Mouse (Mus musculus) lung, adult 2 months (tissue): ENCODE measurements at regions not wholly inside any gene's neighbourhood (a gene's known extent, or its start where the extent isn't known, plus 50 kb on each side); places are given as distances from the start of the nearest gene placed in this dataset.

Experiments used
- DNase-seq: peaks from one replicate; pipeline ENCODE4 v3.0.0; 2022
- H3K4me1 ChIP-seq: fragments of 200-500 bp; 2 replicates; pipeline ENCODE4 v1.6.1; 2011; ENCODE audit warnings: low read length; ENCODE audit not compliant: control insufficient read depth, insufficient read depth
- H3K4me3 ChIP-seq: fragments of 200-500 bp; replicated peaks from 2 replicates; pipeline ENCODE3; 2011; ENCODE audit warnings: low read depth, mild to moderate bottlenecking, control low read depth, low read length; ENCODE audit errors: extremely low read depth
- CTCF ChIP-seq: fragments of 200-500 bp; IDR thresholded peaks from 2 replicates; pipeline ENCODE4 v1.5.1; 2011; ENCODE audit warnings: mild to moderate bottlenecking, low read length, control low read depth; ENCODE audit not compliant: insufficient read depth
- POLR2A ChIP-seq: fragments of 200-500 bp; IDR thresholded peaks from 2 replicates; pipeline ENCODE4 v1.6.1; 2011; ENCODE audit warnings: low read depth, mild to moderate bottlenecking, control low read depth, low read length, borderline replicate concordance; ENCODE audit errors: extremely low read depth
- WGBS: fragments of 180-500 bp; shearing (Covaris S2); methylation state at CpG from one replicate; pipeline ENCODE4 v1.1.7; 2018; 5-methylcytosine and 5-hydroxymethylcytosine counted together

DNA sequence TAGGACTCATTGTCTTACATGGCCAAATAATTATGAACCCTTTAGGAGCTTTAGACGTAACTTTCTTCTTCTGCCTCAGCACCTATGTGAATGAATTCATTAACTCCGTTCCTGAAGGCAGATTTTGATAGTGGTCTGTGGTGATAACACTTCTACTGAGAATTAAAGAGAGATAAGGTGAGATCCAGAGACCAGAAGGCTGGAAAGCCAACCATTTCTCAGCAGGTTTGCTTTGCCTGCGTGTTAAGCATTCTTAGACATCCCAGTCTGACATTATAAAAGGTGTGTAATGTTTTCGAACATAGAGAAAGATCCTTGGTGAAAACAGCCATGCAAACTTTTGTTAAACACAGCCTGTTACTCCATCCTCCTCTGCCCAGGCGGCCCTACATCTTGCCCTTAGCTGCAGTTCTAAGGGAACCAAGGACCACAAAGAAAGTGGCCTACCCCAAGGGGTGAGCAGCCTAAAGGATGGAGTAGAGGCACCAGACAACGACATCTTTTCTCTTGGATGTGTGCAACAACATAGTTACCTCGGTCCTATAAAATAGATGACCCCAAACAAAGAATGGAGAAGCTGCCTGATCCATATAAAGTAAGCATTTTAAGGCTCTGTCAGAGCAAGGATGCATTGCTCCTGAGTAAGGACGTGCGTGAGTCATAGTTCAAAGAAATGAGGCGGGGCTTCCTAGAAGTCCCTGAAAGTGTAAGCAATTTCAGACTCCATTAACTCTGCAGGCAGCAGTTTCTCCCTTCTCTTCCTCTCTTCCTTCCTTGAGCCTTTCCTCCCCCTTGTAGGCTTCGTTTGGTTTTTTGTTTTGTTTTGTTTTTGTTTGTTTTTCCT is 55.1 kb upstream of the Xpr1 start:
- DNase-seq = no peak
- no peak for TF ChIP-seq CTCF
- no peak for TF ChIP-seq POLR2A
- WGBS = 58% methylated on average over 11 of the region's 11 CpGs
- Histone ChIP-seq H3K4me3 (no peak overlapping the region), H3K4me1 (no peaks in the 10 kb centered on the region; the same call in 1 of the 2 replicates)

DNA sequence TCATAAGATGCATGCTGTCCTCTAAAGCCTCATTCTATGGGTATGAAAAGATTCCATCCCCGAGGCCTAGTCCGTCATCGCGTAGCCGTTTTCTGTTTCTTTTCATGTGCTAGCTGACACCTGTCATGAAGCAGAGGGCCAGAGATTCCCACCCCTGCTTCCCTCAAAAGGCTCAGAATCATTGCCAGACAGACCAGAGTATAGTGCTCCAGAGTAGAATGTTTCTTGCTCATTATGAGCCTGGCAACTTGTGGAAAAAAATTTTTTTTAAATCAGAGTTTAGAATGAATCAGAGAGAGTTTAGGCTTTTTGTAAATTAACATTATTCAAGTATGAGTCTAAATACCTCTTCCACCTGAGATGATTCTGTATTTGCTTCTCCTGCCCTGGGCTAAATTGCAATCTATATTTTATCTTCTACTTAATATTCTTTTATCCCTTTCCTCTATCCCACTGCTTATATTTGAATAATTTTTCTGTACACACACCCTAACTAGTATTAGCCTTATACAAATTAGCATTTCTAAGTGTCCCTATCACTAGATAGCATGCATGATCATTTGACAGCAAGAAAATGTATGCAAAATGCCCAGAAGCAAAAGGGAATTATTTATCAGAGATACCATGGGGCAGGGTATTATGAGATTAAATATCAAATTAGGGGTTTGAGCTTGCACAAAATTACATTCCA is 55.9 kb upstream of the Xpr1 start:
- TF ChIP-seq POLR2A (no peak), CTCF (no peak)

DNA sequence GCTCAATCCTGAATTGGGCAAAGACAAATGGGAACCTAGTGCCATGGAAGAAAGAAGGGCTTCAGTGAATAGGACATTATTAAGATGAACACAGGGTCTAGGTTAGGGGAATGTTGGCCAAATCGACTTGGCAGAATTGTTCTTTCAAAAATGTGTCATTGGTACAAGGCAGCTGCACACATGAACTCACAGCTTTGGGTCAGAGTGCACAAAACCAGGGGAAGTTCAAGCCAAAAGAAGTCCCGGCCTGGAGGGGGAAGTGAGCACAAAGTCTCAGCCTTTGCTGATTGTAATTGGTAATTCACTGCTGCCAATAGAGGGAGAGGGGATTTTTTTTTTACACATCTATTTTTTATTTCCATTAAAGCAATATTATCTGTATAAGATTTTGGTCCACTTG is 57.8 kb upstream of the Xpr1 start:
- no peaks in the 10 kb centered on the region; the same call in 1 of the 2 replicates for H3K4me1 ChIP-seq
- TF ChIP-seq CTCF (no peak), POLR2A (no peak)
- WGBS = 41% methylated on average over 2 of the region's 2 CpGs
- no peak for DNase-seq
- H3K4me3 ChIP-seq = no peak overlapping the region

More for the DNA sequence above, 55.9 kb upstream of the Xpr1 start:
- Histone ChIP-seq H3K4me3 (no peak overlapping the region), H3K4me1 (no peaks in the 10 kb centered on the region; the same call in 1 of the 2 replicates)
- DNase-seq = no peak
- 61% methylated on average over 5 of the region's 5 CpGs for WGBS

- no peaks in the 10 kb centered on the region; the same call in 1 of the 2 replicates for H3K4me1 ChIP-seq
- TF ChIP-seq POLR2A (no peak), CTCF (no peak)
- 71% methylated on average over 3 of the region's 3 CpGs for WGBS
- DNase-seq = no peak
- H3K4me3 ChIP-seq = no peak overlapping the region
Measured at GRCm38 (mm10) chr1:155476237-155476636, 59.0 kb upstream of the Xpr1 start.

- 33% methylated on average over 9 of the region's 9 CpGs for WGBS
- no peak for DNase-seq
- Histone ChIP-seq H3K4me1 (peaks cover 2% of the 10 kb centered on the region; the same call in 1 of the 2 replicates), H3K4me3 (no peak overlapping the region)
- TF ChIP-seq CTCF (no peak), POLR2A (no peak)
Measured at GRCm38 (mm10) chr1:155482148-155482547, 64.9 kb upstream of the Xpr1 start.

GRCm38 (mm10) chr1:155482760-155483159 is 65.5 kb upstream of the Xpr1 start:
- TF ChIP-seq POLR2A = no peak
- no peak for TF ChIP-seq CTCF
- H3K4me1 ChIP-seq = peaks cover 2% of the 10 kb centered on the region; the same call in 1 of the 2 replicates
- 61% methylated on average over 5 of the region's 5 CpGs for WGBS
- no peak for DNase-seq
- no peak overlapping the region for H3K4me3 ChIP-seq

GRCm38 (mm10) chr1:155483693-155484092 is 66.5 kb upstream of the Xpr1 start:
- DNase-seq = no peak
- 64% methylated on average over 7 of the region's 7 CpGs for WGBS

GRCm38 (mm10) chr1:155487796-155488195 is 70.1 kb upstream of the Acbd6 start:
- DNase-seq = no peak
- WGBS = 92% methylated on average over 6 of the region's 6 CpGs
- H3K4me1 ChIP-seq = peaks cover 5% of the 10 kb centered on the region

More at GRCm38 (mm10) chr1:155483693-155484092, 66.5 kb upstream of the Xpr1 start:
- Histone ChIP-seq H3K4me1 (peaks cover 2% of the 10 kb centered on the region), H3K4me3 (no peak overlapping the region)
- TF ChIP-seq POLR2A = no peak
- no peak for TF ChIP-seq CTCF

DNA sequence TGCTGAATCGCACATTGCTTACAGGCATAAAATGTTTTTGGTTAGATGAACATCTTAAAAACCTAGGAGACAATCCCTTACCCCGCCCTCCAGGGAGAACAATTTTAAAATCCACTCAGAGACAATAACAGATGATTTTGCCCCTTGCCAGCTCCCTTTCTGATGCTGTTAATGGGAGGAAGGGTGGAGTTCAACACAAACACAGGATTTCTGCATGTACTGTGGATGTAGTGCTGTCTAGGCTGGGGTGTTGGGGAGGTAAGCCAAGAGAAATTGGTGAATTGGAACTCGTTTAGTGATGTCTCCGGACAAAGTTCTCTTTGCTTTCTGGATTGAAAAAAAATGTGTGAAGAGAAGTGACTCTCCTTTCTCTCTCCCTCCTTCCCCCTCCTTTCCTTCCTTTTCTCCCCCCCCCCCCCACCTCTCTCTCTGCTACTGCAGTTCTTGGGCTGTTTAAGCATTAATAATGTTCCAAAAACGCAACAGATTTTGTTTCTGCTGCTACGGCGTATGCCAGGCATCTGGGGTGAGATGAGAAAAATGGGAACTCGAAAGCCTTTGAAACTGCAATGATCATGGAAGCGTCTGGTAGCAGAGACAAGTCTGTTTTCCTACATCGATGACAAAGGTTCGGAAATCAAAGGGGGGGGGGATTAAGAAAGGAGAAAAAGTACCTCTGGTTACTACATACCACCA is 68.8 kb upstream of the Acbd6 start:
- Histone ChIP-seq H3K4me1 (peaks cover 5% of the 10 kb centered on the region), H3K4me3 (no peak overlapping the region)
- no peak for DNase-seq
- TF ChIP-seq CTCF (no peak), POLR2A (no peak)
- WGBS = 43% methylated on average over 11 of the region's 11 CpGs

More at GRCm38 (mm10) chr1:155487796-155488195, 70.1 kb upstream of the Acbd6 start:
- no peak overlapping the region for H3K4me3 ChIP-seq
- no peak for TF ChIP-seq POLR2A
- TF ChIP-seq CTCF = no peak
